Mouse (Mus musculus): ENCODE results near the gene Crim1.

GRCm38 (mm10) chr17:78269311-78269710, 69.3 kb downstream of the Crim1 start:
- no peak for TF ChIP-seq CTCF (IDR thresholded peaks at IDR 0.05; ENCODE audit: borderline replicate concordance, control insufficient read depth, extremely low read depth, insufficient read depth, low read length, poor library complexity)
- TF ChIP-seq POLR2A (IDR thresholded peaks at IDR 0.05; ENCODE audit: control insufficient read depth, extremely low read depth, insufficient read depth, low read length, poor library complexity) = no peak
